Mouse (Mus musculus) B cell, adult (primary cell): ENCODE results near the gene Tex10. TPM values are rescaled to one million over a fixed set of nuclear protein-coding genes. Genes with fewer than 3 reads are reported as not detected.

Experiments used
- total RNA-seq: library from RNA; stranded (reverse); gene quantifications from 4 replicates; pipeline ENCODE4 v1.2.4, GENCODE M21; 2023; ENCODE audit not compliant: inconsistent age

Gene Tex10
- 84.8 to 97.0 TPM (median 91.2 TPM) in 4 replicates for total RNA-seq

GRCm38 (mm10) chr4:48472792-48473650 is at the start of gene Tex10:
Gene Tex10, minus strand, starts transcription at chr4:48473459.

Other genes starting within 250 kb of the Tex10 start
- 63.3 to 65.1 TPM (median 64.0 TPM) in 4 replicates for gene Erp44, start 193.9 kb downstream of the Tex10 start, total RNA-seq
- 13.0 to 16.9 TPM (median 14.2 TPM) in 4 replicates for gene Invs, start 193.7 kb downstream of the Tex10 start, total RNA-seq
- gene Msantd3, start 66.5 kb upstream of the Tex10 start, total RNA-seq: not detected in 4 replicates
- 0.45 to 2.1 TPM (median 0.74 TPM) in 4 replicates for gene Tmeff1, start 111.7 kb upstream of the Tex10 start, total RNA-seq
- not detected in 4 replicates for gene Cavin4, start 190.1 kb upstream of the Tex10 start, total RNA-seq